Mouse (Mus musculus): ENCODE data around the gene Vmn2r57.
A peak's percentile ranks its signal among the peaks of the same experiment; 100 is the strongest.
"Not testable (repeated sequence)": the region's sequence is repeated elsewhere in the genome, so short reads cannot be mapped to it uniquely, and the experiment has no call there.

The Vmn2r57 gene

DNA sequence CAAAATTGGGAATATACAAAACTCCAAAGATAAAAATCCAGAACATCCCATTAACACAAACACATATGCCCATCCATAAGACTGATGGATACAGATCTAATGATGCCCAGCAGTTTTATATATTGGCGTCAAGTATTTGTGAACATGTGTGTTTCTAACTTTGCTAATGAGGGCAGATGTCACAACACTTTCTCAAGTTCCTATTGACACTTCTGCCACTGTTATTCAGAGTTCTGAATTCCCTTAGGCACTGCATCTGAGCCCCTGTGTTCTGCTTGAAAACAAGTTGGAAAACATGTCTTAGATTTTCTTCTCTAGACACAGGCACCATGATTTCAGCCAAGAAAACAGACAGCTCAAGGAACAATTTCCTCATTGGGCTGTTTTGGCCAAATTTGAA, at the start of gene Vmn2r57:
TSS of gene Vmn2r57 (minus strand) at position 101 of the 400 bp plus-strand sequence.
- DNase-seq (ENCODE audit: low read depth, low spot score) = not testable (repeated sequence)

DNA sequence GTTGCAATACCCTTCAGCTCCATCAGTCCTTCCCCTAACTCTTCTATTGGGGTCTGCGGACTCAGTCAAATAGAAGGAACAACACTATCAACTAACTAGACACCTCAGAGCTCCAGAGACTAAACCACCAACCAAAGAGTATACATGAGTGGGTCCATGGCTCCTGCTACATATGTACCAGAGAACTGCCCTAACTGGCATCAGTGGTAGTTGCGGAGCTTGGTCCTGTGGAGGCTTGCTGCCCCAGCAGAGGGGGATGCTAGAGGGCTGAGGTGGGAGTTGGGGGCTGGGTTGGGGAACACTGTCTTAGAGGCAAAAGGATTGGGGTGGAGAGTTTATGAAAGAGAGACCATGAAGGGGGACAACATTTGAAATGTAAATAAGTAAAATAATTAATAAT, 49.4 kb upstream of the Vmn2r57 start:
- DNase-seq (ENCODE audit: low read depth, low spot score) = no peak

DNA sequence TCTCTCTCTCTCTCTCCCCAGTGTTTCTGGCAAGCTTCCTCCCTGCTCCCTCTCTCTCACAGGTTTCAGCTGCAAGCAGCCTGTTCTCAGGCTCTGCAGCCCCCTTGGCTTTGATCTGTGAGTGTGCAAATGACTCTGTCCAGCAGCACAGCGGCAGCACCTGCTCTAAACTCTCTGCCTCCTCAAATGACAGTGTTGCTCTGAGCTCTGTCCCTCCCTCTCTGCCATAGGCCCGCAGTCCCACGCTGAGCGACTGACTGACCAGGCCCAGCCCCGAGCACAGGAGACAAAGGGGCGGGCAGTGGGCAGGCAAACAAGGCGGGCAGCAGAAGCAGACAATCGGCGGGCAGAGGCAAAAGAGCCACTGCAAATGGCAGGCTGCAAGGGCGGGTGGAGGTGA, 3.4 kb upstream of the Vmn2r57 start:
- DNase-seq (ENCODE audit: low read depth, low spot score) = peak; percentile 12

DNA sequence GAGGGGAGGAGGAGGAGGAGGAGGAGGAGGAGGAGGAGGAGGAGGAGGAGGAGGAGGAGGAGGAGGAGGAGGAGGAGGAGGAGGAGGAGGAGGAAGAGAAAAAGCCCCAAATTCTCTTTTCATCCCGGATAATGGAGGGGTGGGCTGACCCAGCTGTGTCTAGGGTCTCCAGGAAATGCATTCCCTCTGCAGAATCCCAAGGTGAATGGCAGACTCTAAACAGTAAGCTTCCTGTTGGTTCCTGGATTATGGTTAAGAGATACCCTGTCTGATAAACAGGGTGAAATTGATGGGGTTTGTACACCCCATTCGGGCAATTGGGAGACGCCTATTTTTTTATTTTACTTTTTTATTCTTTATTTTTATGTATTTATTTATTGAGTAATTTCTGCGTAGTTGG, 54.4 kb downstream of the Vmn2r57 start:
- DNase-seq (ENCODE audit: low read depth, low spot score) = no peak

DNA sequence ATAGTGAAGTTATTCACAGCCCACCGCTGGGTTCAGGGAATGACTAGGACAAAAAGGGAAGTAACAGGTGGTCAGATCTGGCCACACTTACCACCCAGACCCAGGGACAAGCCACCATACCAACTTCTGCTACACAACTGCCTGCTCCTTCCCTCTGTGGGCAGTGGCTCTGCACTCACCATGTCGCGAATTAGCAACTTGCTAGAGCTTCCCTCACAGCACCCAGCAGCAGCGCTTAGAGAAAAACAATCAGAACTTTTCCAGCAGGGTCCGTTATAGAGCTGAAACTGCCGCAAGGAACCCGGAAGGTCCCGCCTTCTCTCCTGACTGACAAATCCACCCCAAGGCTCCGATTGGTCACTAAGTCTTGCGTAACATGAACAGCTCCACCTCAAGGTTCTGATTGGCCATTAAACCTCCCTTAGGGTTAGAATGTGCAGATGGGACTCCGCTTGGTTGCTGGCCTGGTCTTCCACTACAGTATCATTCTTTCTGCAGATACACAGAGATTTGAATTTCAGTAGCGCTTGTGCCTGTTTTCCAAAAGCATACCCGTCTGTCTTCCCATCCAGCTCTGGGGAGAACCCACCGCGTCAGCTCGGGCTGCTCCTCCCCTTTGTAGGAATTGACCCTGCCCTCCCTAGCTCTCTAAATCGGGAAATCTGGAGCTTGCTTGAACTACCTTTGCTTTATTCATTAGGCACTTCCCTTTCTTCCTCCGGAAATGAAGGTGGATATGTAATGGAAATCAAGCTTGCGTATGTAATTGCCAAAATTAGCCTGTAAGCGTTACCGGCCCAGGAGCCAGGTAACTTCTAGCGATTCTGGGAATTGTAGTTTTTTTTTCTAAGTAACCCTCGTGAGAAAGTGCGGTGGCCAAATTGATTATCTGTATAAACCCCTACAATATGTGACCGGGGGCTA, 55.2 kb downstream of the Vmn2r57 start, which contains the start of gene AI987944:
TSS of gene AI987944 (minus strand) at position 332 of the 924 bp plus-strand sequence.
- peak; percentile 92 for DNase-seq (ENCODE audit: low read depth, low spot score)

Measured in mesoderm, embryonic 11.5 days (tissue).